Mouse (Mus musculus): ENCODE measurements around the gene Gstp3. TPM values are rescaled to one million over a fixed set of nuclear protein-coding genes. Genes with fewer than 3 reads are reported as not detected.

The Gstp3 gene
- polyA plus RNA-seq, 1 experiment from 2014 or later: 13.9 TPM

Other genes starting within 250 kb of the Gstp3 start
- gene Chka, start 207.8 kb downstream of the Gstp3 start, polyA plus RNA-seq (2015; fragmentation: Nextera tagmentation; extraction: Ambion mirVana): 17.8 and 26.2 TPM in 2 replicates
- 48.7 and 50.1 TPM in 2 replicates for gene Tcirg1, start 152.4 kb downstream of the Gstp3 start, polyA plus RNA-seq (2015; fragmentation: Nextera tagmentation; extraction: Ambion mirVana)
- gene Ndufs8, start 146.8 kb downstream of the Gstp3 start, polyA plus RNA-seq (2015; fragmentation: Nextera tagmentation; extraction: Ambion mirVana): 333 and 338 TPM in 2 replicates
- gene Aldh3b1, start 129.8 kb downstream of the Gstp3 start, polyA plus RNA-seq (2015; fragmentation: Nextera tagmentation; extraction: Ambion mirVana): 4.6 and 5.3 TPM in 2 replicates
- gene Unc93b1, start 124.4 kb downstream of the Gstp3 start, polyA plus RNA-seq (2015; fragmentation: Nextera tagmentation; extraction: Ambion mirVana): 32.2 and 34.2 TPM in 2 replicates
- gene Aldh3b3, start 100.9 kb downstream of the Gstp3 start, polyA plus RNA-seq (2015; fragmentation: Nextera tagmentation; extraction: Ambion mirVana): 0.07 TPM in 1 of 2 replicates, not detected in the other
- gene Aldh3b2, start 87.2 kb downstream of the Gstp3 start, polyA plus RNA-seq (2015; fragmentation: Nextera tagmentation; extraction: Ambion mirVana): 1.5 and 1.6 TPM in 2 replicates
- gene Acy3, start 73.0 kb downstream of the Gstp3 start, polyA plus RNA-seq (2015; fragmentation: Nextera tagmentation; extraction: Ambion mirVana): 4.3 and 5.9 TPM in 2 replicates
- gene Tbx10, start 66.8 kb downstream of the Gstp3 start, polyA plus RNA-seq (2015; fragmentation: Nextera tagmentation; extraction: Ambion mirVana): 0.06 TPM in 1 of 2 replicates, not detected in the other
- 40.4 and 42.5 TPM in 2 replicates for gene Nudt8, start 59.0 kb downstream of the Gstp3 start, polyA plus RNA-seq (2015; fragmentation: Nextera tagmentation; extraction: Ambion mirVana)
- gene Gm49405, start 58.9 kb downstream of the Gstp3 start, polyA plus RNA-seq (2015; fragmentation: Nextera tagmentation; extraction: Ambion mirVana): 0.98 and 1.6 TPM in 2 replicates
- 1.3 and 1.6 TPM in 2 replicates for gene Doc2g, start 56.3 kb downstream of the Gstp3 start, polyA plus RNA-seq (2015; fragmentation: Nextera tagmentation; extraction: Ambion mirVana)
- gene Ndufv1, start 46.8 kb downstream of the Gstp3 start, polyA plus RNA-seq (2015; fragmentation: Nextera tagmentation; extraction: Ambion mirVana): 191 and 194 TPM in 2 replicates
- gene Gstp1, start 21.6 kb downstream of the Gstp3 start, polyA plus RNA-seq (2015; fragmentation: Nextera tagmentation; extraction: Ambion mirVana): 609 and 681 TPM in 2 replicates
- gene Gstp2, start 13.5 kb downstream of the Gstp3 start, polyA plus RNA-seq (2015; fragmentation: Nextera tagmentation; extraction: Ambion mirVana): 4.5 and 6.1 TPM in 2 replicates
- 0.42 TPM in 1 of 2 replicates, not detected in the other for gene Cabp2, start 22.0 kb upstream of the Gstp3 start, polyA plus RNA-seq (2015; fragmentation: Nextera tagmentation; extraction: Ambion mirVana)
- gene Cdk2ap2, start 37.6 kb upstream of the Gstp3 start, polyA plus RNA-seq (2015; fragmentation: Nextera tagmentation; extraction: Ambion mirVana): 179 and 208 TPM in 2 replicates
- gene Pitpnm1, start 40.4 kb upstream of the Gstp3 start, polyA plus RNA-seq (2015; fragmentation: Nextera tagmentation; extraction: Ambion mirVana): 37.1 and 45.6 TPM in 2 replicates
- 114 TPM in 2 replicates for gene Aip, start 66.3 kb upstream of the Gstp3 start, polyA plus RNA-seq (2015; fragmentation: Nextera tagmentation; extraction: Ambion mirVana)
- 0.03 TPM in 1 of 2 replicates, not detected in the other for gene Gpr152, start 80.2 kb upstream of the Gstp3 start, polyA plus RNA-seq (2015; fragmentation: Nextera tagmentation; extraction: Ambion mirVana)
- gene Cabp4, start 84.5 kb upstream of the Gstp3 start, polyA plus RNA-seq (2015; fragmentation: Nextera tagmentation; extraction: Ambion mirVana): 0.48 and 0.58 TPM in 2 replicates
- gene Coro1b, start 89.0 kb upstream of the Gstp3 start, polyA plus RNA-seq (2015; fragmentation: Nextera tagmentation; extraction: Ambion mirVana): 184 and 207 TPM in 2 replicates
- 929 and 954 TPM in 2 replicates for gene Ptprcap, start 94.0 kb upstream of the Gstp3 start, polyA plus RNA-seq (2015; fragmentation: Nextera tagmentation; extraction: Ambion mirVana)
- 36.4 and 41.8 TPM in 2 replicates for gene Rps6kb2, start 103.8 kb upstream of the Gstp3 start, polyA plus RNA-seq (2015; fragmentation: Nextera tagmentation; extraction: Ambion mirVana)
- 6.8 and 10.4 TPM in 2 replicates for gene Carns1, start 115.9 kb upstream of the Gstp3 start, polyA plus RNA-seq (2015; fragmentation: Nextera tagmentation; extraction: Ambion mirVana)
- 322 and 323 TPM in 2 replicates for gene Tbc1d10c, start 131.7 kb upstream of the Gstp3 start, polyA plus RNA-seq (2015; fragmentation: Nextera tagmentation; extraction: Ambion mirVana)
- gene Ppp1ca, start 132.5 kb upstream of the Gstp3 start, polyA plus RNA-seq (2015; fragmentation: Nextera tagmentation; extraction: Ambion mirVana): 995 and 1,030 TPM in 2 replicates
- 29.8 and 33.2 TPM in 2 replicates for gene Rad9a, start 142.1 kb upstream of the Gstp3 start, polyA plus RNA-seq (2015; fragmentation: Nextera tagmentation; extraction: Ambion mirVana)
- gene Clcf1, start 154.7 kb upstream of the Gstp3 start, polyA plus RNA-seq (2015; fragmentation: Nextera tagmentation; extraction: Ambion mirVana): 2.1 and 2.5 TPM in 2 replicates
- not detected in 2 replicates for gene AC109138.7, start 154.8 kb upstream of the Gstp3 start, polyA plus RNA-seq (2015; fragmentation: Nextera tagmentation; extraction: Ambion mirVana)
- 41.2 and 44.3 TPM in 2 replicates for gene Pold4, start 172.3 kb upstream of the Gstp3 start, polyA plus RNA-seq (2015; fragmentation: Nextera tagmentation; extraction: Ambion mirVana)
- gene Ssh3, start 209.6 kb upstream of the Gstp3 start, polyA plus RNA-seq (2015; fragmentation: Nextera tagmentation; extraction: Ambion mirVana): 9.4 and 10.1 TPM in 2 replicates
- gene Ankrd13d, start 223.6 kb upstream of the Gstp3 start, polyA plus RNA-seq (2015; fragmentation: Nextera tagmentation; extraction: Ambion mirVana): 9.8 and 12.2 TPM in 2 replicates
- gene Grk2, start 246.7 kb upstream of the Gstp3 start, polyA plus RNA-seq (2015; fragmentation: Nextera tagmentation; extraction: Ambion mirVana): 64.3 and 81.3 TPM in 2 replicates

All from thymus, postnatal 0 days (tissue).